Mouse (Mus musculus): ENCODE results near the gene Hist1h1c.

- TF ChIP-seq CTCF (IDR thresholded peaks at IDR 0.05; ENCODE audit: low read depth) (no peak), EP300 (IDR thresholded peaks at IDR 0.05; ENCODE audit: low read depth) (no peak)
These were observed 40.4 kb downstream of the Hist1h1c start for GRCm38 (mm10) chr13:23779025-23779424.
